Mouse (Mus musculus) kidney, postnatal 0 days (tissue): Measurements from ENCODE around the gene Lrguk. TPM values are rescaled to one million over a fixed set of nuclear protein-coding genes. Genes with fewer than 3 reads are reported as not detected.

ENCODE experiments used
- ATAC-seq: fragments of 200-750 bp; cut with Nextera tagmentation; replicated peaks from 2 replicates; pipeline ENCODE4 v1.8.0; 2017; ENCODE audit warnings: low read depth, moderate number of reproducible peaks, moderate TSS enrichment, moderate library complexity; ENCODE audit not compliant: low FRiP score
- DNase-seq: peaks from one replicate; pipeline ENCODE4 v3.0.0-alpha.2; 2016; ENCODE audit warnings: low spot score
- H3K27ac ChIP-seq: fragments of 300-500 bp; sonication (generic); 2 replicates; pipeline ENCODE4 v1.5.1; 2014; ENCODE audit warnings: mild to moderate bottlenecking
- H3K27me3 ChIP-seq: fragments of 300-500 bp; sonication (generic); 2 replicates; pipeline ENCODE4 v1.6.1; 2014; ENCODE audit warnings: low read length, mixed read lengths; ENCODE audit not compliant: insufficient read depth
- H3K36me3 ChIP-seq: fragments of 300-500 bp; sonication (generic); 2 replicates; pipeline ENCODE4 v1.6.1; 2014; ENCODE audit warnings: low read length, mixed read lengths; ENCODE audit not compliant: insufficient read depth
- H3K4me1 ChIP-seq: fragments of 300-500 bp; sonication (generic); replicated peaks from 2 replicates; pipeline ENCODE4 v1.6.1; 2014; ENCODE audit warnings: antibody characterized with exemption, low read length, mixed read lengths; ENCODE audit not compliant: insufficient read depth
- H3K4me2 ChIP-seq: fragments of 300-500 bp; sonication (generic); 2 replicates; pipeline ENCODE4 v1.6.1; 2014; ENCODE audit warnings: mild to moderate bottlenecking, low read length, moderate library complexity, mixed read lengths
- H3K4me3 ChIP-seq: fragments of 300-500 bp; sonication (generic); replicated peaks from 2 replicates; pipeline ENCODE4 v1.5.1; 2014; ENCODE audit warnings: low read depth, low read length
- H3K9ac ChIP-seq: fragments of 300-500 bp; sonication (generic); 2 replicates; pipeline ENCODE4 v1.6.1; 2014; ENCODE audit warnings: low read depth, low read length
- H3K9me3 ChIP-seq: fragments of 300-500 bp; sonication (generic); replicated peaks from 2 replicates; pipeline ENCODE4 v1.6.1; 2016; ENCODE audit warnings: low read length, inconsistent platforms, mixed read lengths
- CTCF ChIP-seq: IDR thresholded peaks from 2 replicates; pipeline ENCODE4 v1.5.1; 2016; ENCODE audit warnings: antibody characterized with exemption, low read depth, mild to moderate bottlenecking, moderate library complexity
- WGBS: fragments of 180-500 bp; shearing (Covaris S2); extraction: QIAGEN DNeasy Blood & Tissue Kit; methylation state at CpG from one replicate; pipeline ENCODE4 v1.1.7; 2014; 5-methylcytosine and 5-hydroxymethylcytosine counted together
- polyA plus RNA-seq: library from polyadenylated mRNA; unstranded; fragments of >200 nt; fragmentation: Nextera tagmentation; extraction: Ambion mirVana; gene quantifications from 2 replicates; pipeline ENCODE4 v1.2.1, GENCODE M21; 2015

The Lrguk gene
- polyA plus RNA-seq, 1 experiment from 2014 or later, result 1.2 TPM

- Histone ChIP-seq H3K36me3 (peaks cover 47% of the 10 kb centered on the region), H3K27me3 (no peaks in the 10 kb centered on the region), H3K4me2 (no peak overlapping the region), H3K4me3 (no peak overlapping the region), H3K4me1 (peaks cover 4% of the 10 kb centered on the region; the same call in 1 of the 2 replicates), H3K9me3 (no peaks in the 10 kb centered on the region), H3K27ac (no peak overlapping the region), H3K9ac (no peak overlapping the region)
- ATAC-seq (no peak), DNase-seq (no peak)
- WGBS, result 90% methylated on average over 3 of the region's 3 CpGs
- no peak for TF ChIP-seq CTCF
Measured at GRCm38 (mm10) chr6:34168834-34169233, 139.6 kb downstream of the Lrguk start.

GRCm38 (mm10) chr6:34170844-34171494 is 141.7 kb downstream of the Lrguk start:
- Histone ChIP-seq H3K4me1 (peaks cover 5% of the 10 kb centered on the region), H3K4me2 (no peak overlapping the region), H3K36me3 (peaks cover 33% of the 10 kb centered on the region), H3K9me3 (no peaks in the 10 kb centered on the region), H3K9ac (no peak overlapping the region), H3K27me3 (no peaks in the 10 kb centered on the region), H3K27ac (peak overlapping the region; percentile 76; the same call in 1 of the 2 replicates), H3K4me3 (no peak overlapping the region)
- ATAC-seq, result no peak
- WGBS, result 72% methylated on average over 7 of the region's 7 CpGs
- no peak for DNase-seq
- TF ChIP-seq CTCF, result no peak

- Histone ChIP-seq H3K36me3 (peaks cover 24% of the 10 kb centered on the region), H3K4me1 (peaks cover 5% of the 10 kb centered on the region), H3K9me3 (no peaks in the 10 kb centered on the region), H3K4me2 (peak overlapping the region; percentile 4; the same call in 1 of the 2 replicates), H3K4me3 (no peak overlapping the region), H3K27ac (peak overlapping the region; percentile 76), H3K9ac (no peak overlapping the region), H3K27me3 (no peaks in the 10 kb centered on the region)
- DNase-seq, result no peak
- ATAC-seq, result peak; percentile 68
- 53% methylated on average over 12 of the region's 12 CpGs for WGBS
- TF ChIP-seq CTCF, result no peak
Measured at GRCm38 (mm10) chr6:34171748-34172457, 142.7 kb downstream of the Lrguk start.

GRCm38 (mm10) chr6:34173251-34173650 is 144.0 kb downstream of the Lrguk start:
- Histone ChIP-seq H3K9ac (no peak overlapping the region), H3K4me2 (no peak overlapping the region; the same call in 1 of the 2 replicates), H3K4me3 (no peak overlapping the region), H3K4me1 (peaks cover 12% of the 10 kb centered on the region), H3K9me3 (no peaks in the 10 kb centered on the region), H3K27me3 (no peaks in the 10 kb centered on the region), H3K27ac (peak overlapping the region; percentile 76; the same call in 1 of the 2 replicates), H3K36me3 (peaks cover 20% of the 10 kb centered on the region; the same call in 1 of the 2 replicates)
- no peak for DNase-seq
- ATAC-seq, result no peak
- WGBS, result 71% methylated on average over 12 of the region's 12 CpGs
- no peak for TF ChIP-seq CTCF

- Histone ChIP-seq H3K9me3 (no peaks in the 10 kb centered on the region), H3K4me3 (no peak overlapping the region), H3K27me3 (no peaks in the 10 kb centered on the region), H3K36me3 (peaks cover 11% of the 10 kb centered on the region; the same call in 1 of the 2 replicates), H3K27ac (no peak overlapping the region), H3K4me1 (peaks cover 13% of the 10 kb centered on the region), H3K9ac (no peak overlapping the region), H3K4me2 (peak overlapping the region; percentile 33; the same call in 1 of the 2 replicates)
- DNase-seq, result no peak
- no peak for TF ChIP-seq CTCF
- no peak for ATAC-seq
- 56% methylated on average over 8 of the region's 8 CpGs for WGBS
Measured at GRCm38 (mm10) chr6:34174715-34175114, 145.5 kb downstream of the Lrguk start.

- 2% methylated on average over 29 of the region's 29 CpGs for WGBS
- no peaks in the 10 kb centered on the region for H3K27me3 ChIP-seq
- no peak for DNase-seq
- H3K4me2 ChIP-seq, result peak overlapping the region; percentile 69
- peak; percentile 56 for ATAC-seq
- H3K36me3 ChIP-seq, result no peaks in the 10 kb centered on the region
- peak overlapping the region; percentile 76 for H3K9ac ChIP-seq
- no peaks in the 10 kb centered on the region for H3K9me3 ChIP-seq
- peak overlapping the region; percentile 69 for H3K4me3 ChIP-seq
- H3K27ac ChIP-seq, result peak overlapping the region; percentile 84
- peaks cover 13% of the 10 kb centered on the region for H3K4me1 ChIP-seq
- TF ChIP-seq CTCF, result no peak
Measured at GRCm38 (mm10) chr6:34176111-34176863, 147.0 kb downstream of the Lrguk start.
